Mouse (Mus musculus): ENCODE measurements at regions not wholly inside any gene's neighbourhood (a gene's known extent, or its start where the extent isn't known, plus 50 kb on each side); places are given as distances from the start of the nearest gene placed in this dataset.
"Not testable (repeated sequence)": the region's sequence is repeated elsewhere in the genome, so short reads cannot be mapped to it uniquely, and the experiment has no call there.

GRCm38 (mm10) chr9:88262461-88262860, 64.5 kb upstream of the Nt5e start:
- ATAC-seq = no peak
- no peak for TF ChIP-seq CTCF (IDR thresholded peaks at IDR 0.05; ENCODE audit: low read depth)
- H3K36me3 ChIP-seq (ENCODE audit: control insufficient read depth, insufficient read depth) = no peaks in the 10 kb centered on the region
- H3K27me3 ChIP-seq (replicated peaks; ENCODE audit: control insufficient read depth, insufficient read depth, low read length) = no peaks in the 10 kb centered on the region
- no peak overlapping the region for H3K27ac ChIP-seq (ENCODE audit: low read depth, low read length)
- H3K4me2 ChIP-seq (replicated peaks; ENCODE audit: low read depth) = no peak overlapping the region
- no peaks in the 10 kb centered on the region; the same call in 1 of the 2 replicates for H3K4me1 ChIP-seq (replicated peaks; ENCODE audit: control insufficient read depth, insufficient read depth, low read length)
- no peak overlapping the region for H3K4me3 ChIP-seq (ENCODE audit: low read depth, low read length)
- 52% methylated on average over 3 of the region's 3 CpGs for WGBS
- H3K9me3 ChIP-seq (ENCODE audit: control insufficient read depth) = no peaks in the 10 kb centered on the region
- H3K9ac ChIP-seq (ENCODE audit: low read depth, low read length) = no peak overlapping the region

GRCm38 (mm10) chr9:88266346-88266745, 60.7 kb upstream of the Nt5e start:
- H3K36me3 ChIP-seq (ENCODE audit: control insufficient read depth, insufficient read depth); H3K4me2 ChIP-seq (replicated peaks; ENCODE audit: low read depth); H3K9me3 ChIP-seq (ENCODE audit: control insufficient read depth); H3K27ac ChIP-seq (ENCODE audit: low read depth, low read length); H3K4me1 ChIP-seq (replicated peaks; ENCODE audit: control insufficient read depth, insufficient read depth, low read length); ATAC-seq; H3K27me3 ChIP-seq (replicated peaks; ENCODE audit: control insufficient read depth, insufficient read depth, low read length); H3K4me3 ChIP-seq (ENCODE audit: low read depth, low read length); H3K9ac ChIP-seq (ENCODE audit: low read depth, low read length): not testable (repeated sequence)
- 77% methylated on average over 1 of the region's 1 CpGs for WGBS

- Histone ChIP-seq H3K27me3 (replicated peaks; ENCODE audit: control insufficient read depth, insufficient read depth, low read length) (no peaks in the 10 kb centered on the region), H3K36me3 (ENCODE audit: control insufficient read depth, insufficient read depth) (no peaks in the 10 kb centered on the region), H3K27ac (ENCODE audit: low read depth, low read length) (no peak overlapping the region), H3K9me3 (ENCODE audit: control insufficient read depth) (no peaks in the 10 kb centered on the region), H3K4me1 (replicated peaks; ENCODE audit: control insufficient read depth, insufficient read depth, low read length) (0 out of 2 replicates have a peak, but pooled peaks cover under 1% of the 10 kb centered on the region), H3K4me2 (replicated peaks; ENCODE audit: low read depth) (no peak overlapping the region), H3K9ac (ENCODE audit: low read depth, low read length) (no peak overlapping the region), H3K4me3 (ENCODE audit: low read depth, low read length) (no peak overlapping the region)
- no peak for TF ChIP-seq CTCF (IDR thresholded peaks at IDR 0.05; ENCODE audit: low read depth)
- ATAC-seq = no peak
- 67% methylated on average over 2 of the region's 2 CpGs for WGBS
Observed at GRCm38 (mm10) chr9:88268811-88269210, 58.2 kb upstream of the Nt5e start.

DNA sequence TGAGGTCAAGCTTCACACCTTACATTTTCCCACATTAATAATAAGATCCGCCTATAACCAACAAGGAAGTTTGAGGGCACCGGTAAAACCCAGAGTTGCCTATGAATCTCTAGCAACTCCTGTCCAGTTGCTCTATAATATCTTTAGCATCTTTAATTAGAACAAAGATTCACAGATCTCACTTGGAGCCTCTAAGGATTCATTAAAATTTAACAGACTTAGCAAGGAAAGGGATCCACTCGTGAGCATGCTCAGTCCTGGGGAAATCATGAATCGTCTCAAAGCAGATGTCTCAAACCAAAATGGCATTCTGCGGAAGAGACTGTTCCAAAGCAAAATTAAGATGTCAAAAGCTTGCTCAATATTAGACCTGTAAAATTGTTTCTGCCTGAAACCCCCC, 57.8 kb upstream of the Nt5e start:
- H3K27ac ChIP-seq (ENCODE audit: low read depth, low read length) = no peak overlapping the region
- H3K4me1 ChIP-seq (replicated peaks; ENCODE audit: control insufficient read depth, insufficient read depth, low read length) = 0 out of 2 replicates have a peak, but pooled peaks cover 3% of the 10 kb centered on the region
- no peaks in the 10 kb centered on the region for H3K9me3 ChIP-seq (ENCODE audit: control insufficient read depth)
- no peak for TF ChIP-seq CTCF (IDR thresholded peaks at IDR 0.05; ENCODE audit: low read depth)
- 87% methylated on average over 5 of the region's 5 CpGs for WGBS
- no peak overlapping the region for H3K9ac ChIP-seq (ENCODE audit: low read depth, low read length)
- no peak overlapping the region for H3K4me3 ChIP-seq (ENCODE audit: low read depth, low read length)
- H3K4me2 ChIP-seq (replicated peaks; ENCODE audit: low read depth) = no peak overlapping the region
- H3K36me3 ChIP-seq (ENCODE audit: control insufficient read depth, insufficient read depth) = no peaks in the 10 kb centered on the region
- H3K27me3 ChIP-seq (replicated peaks; ENCODE audit: control insufficient read depth, insufficient read depth, low read length) = no peaks in the 10 kb centered on the region
- ATAC-seq = no peak

- H3K9ac ChIP-seq (ENCODE audit: low read depth, low read length) = no peak overlapping the region
- 0 out of 2 replicates have a peak, but pooled peaks cover 3% of the 10 kb centered on the region for H3K4me1 ChIP-seq (replicated peaks; ENCODE audit: control insufficient read depth, insufficient read depth, low read length)
- no peak overlapping the region for H3K4me3 ChIP-seq (ENCODE audit: low read depth, low read length)
- no peak overlapping the region for H3K27ac ChIP-seq (ENCODE audit: low read depth, low read length)
- no peaks in the 10 kb centered on the region for H3K27me3 ChIP-seq (replicated peaks; ENCODE audit: control insufficient read depth, insufficient read depth, low read length)
- 35% methylated on average over 1 of the region's 1 CpGs for WGBS
- no peak for ATAC-seq
- H3K9me3 ChIP-seq (ENCODE audit: control insufficient read depth) = no peaks in the 10 kb centered on the region
- H3K36me3 ChIP-seq (ENCODE audit: control insufficient read depth, insufficient read depth) = no peaks in the 10 kb centered on the region
- no peak overlapping the region for H3K4me2 ChIP-seq (replicated peaks; ENCODE audit: low read depth)
- TF ChIP-seq CTCF (IDR thresholded peaks at IDR 0.05; ENCODE audit: low read depth) = no peak
Observed at GRCm38 (mm10) chr9:88270836-88271235, 56.2 kb upstream of the Nt5e start.

DNA sequence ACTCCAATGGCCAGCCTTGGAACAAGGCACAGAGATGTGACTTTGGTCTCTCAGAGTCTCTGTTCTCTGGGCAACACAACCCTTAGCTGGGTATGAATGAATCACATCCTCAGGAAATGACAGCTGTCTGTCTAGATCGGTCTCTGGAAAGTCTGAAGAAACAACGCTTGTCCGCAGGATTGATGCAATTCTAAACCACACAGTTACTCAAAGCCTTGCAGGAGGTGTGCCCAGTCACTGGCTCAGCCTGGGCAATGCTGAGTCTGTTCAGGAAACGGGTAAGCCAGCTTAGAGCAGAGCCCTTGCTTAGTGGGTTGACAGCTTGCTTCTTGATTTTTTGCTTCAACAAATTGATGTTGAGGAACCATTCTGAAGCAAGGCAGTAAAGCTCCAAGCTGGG, 53.7 kb upstream of the Nt5e start:
- ATAC-seq = no peak
- H3K4me3 ChIP-seq (ENCODE audit: low read depth, low read length) = no peak overlapping the region
- no peaks in the 10 kb centered on the region for H3K36me3 ChIP-seq (ENCODE audit: control insufficient read depth, insufficient read depth)
- H3K4me2 ChIP-seq (replicated peaks; ENCODE audit: low read depth) = no peak overlapping the region
- no peak overlapping the region for H3K27ac ChIP-seq (ENCODE audit: low read depth, low read length)
- H3K9me3 ChIP-seq (ENCODE audit: control insufficient read depth) = no peaks in the 10 kb centered on the region
- H3K9ac ChIP-seq (ENCODE audit: low read depth, low read length) = no peak overlapping the region
- H3K4me1 ChIP-seq (replicated peaks; ENCODE audit: control insufficient read depth, insufficient read depth, low read length) = 0 out of 2 replicates have a peak, but pooled peaks cover 3% of the 10 kb centered on the region
- 80% methylated on average over 4 of the region's 4 CpGs for WGBS
- no peak for TF ChIP-seq CTCF (IDR thresholded peaks at IDR 0.05; ENCODE audit: low read depth)
- no peaks in the 10 kb centered on the region for H3K27me3 ChIP-seq (replicated peaks; ENCODE audit: control insufficient read depth, insufficient read depth, low read length)

DNA sequence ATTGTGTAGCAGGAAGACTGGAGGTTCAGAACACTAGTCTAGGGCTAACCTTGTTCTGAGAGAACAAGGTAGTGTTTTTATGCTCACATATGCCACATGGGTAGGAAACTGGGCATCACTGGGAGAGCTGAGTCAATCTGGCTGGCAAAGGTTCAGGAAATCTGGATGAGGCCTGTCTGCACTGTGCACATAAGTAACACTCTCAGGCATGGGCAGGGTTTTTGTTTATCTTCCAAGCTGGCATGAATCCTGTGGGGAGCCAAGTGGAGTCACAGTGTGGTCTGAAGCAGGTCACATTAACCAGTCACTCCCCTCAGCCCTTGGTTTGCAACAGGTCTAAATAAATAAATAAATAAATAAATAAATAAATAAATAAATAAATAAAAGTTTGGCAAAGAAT, 53.0 kb upstream of the Nt5e start:
- Histone ChIP-seq H3K27me3 (replicated peaks; ENCODE audit: control insufficient read depth, insufficient read depth, low read length) (no peaks in the 10 kb centered on the region), H3K36me3 (ENCODE audit: control insufficient read depth, insufficient read depth) (no peaks in the 10 kb centered on the region), H3K4me3 (ENCODE audit: low read depth, low read length) (no peak overlapping the region), H3K4me1 (replicated peaks; ENCODE audit: control insufficient read depth, insufficient read depth, low read length) (0 out of 2 replicates have a peak, but pooled peaks cover 3% of the 10 kb centered on the region), H3K4me2 (replicated peaks; ENCODE audit: low read depth) (peak overlapping the region; percentile 48), H3K9ac (ENCODE audit: low read depth, low read length) (no peak overlapping the region), H3K9me3 (ENCODE audit: control insufficient read depth) (no peaks in the 10 kb centered on the region), H3K27ac (ENCODE audit: low read depth, low read length) (peak overlapping the region; percentile 75)
- peak; percentile 45; the same call in 1 of the 2 replicates for ATAC-seq
- TF ChIP-seq CTCF (IDR thresholded peaks at IDR 0.05; ENCODE audit: low read depth) = no peak
